Mouse (Mus musculus) kidney, embryonic 15.5 days (tissue): ENCODE results near the gene Vmn1r128. TPM values are rescaled to one million over a fixed set of nuclear protein-coding genes. Genes with fewer than 3 reads are reported as not detected.
"Not testable (repeated sequence)": the region's sequence is repeated elsewhere in the genome, so short reads cannot be mapped to it uniquely, and the experiment has no call there.

Source experiments
- ATAC-seq: fragments of 200-750 bp; cut with Nextera tagmentation; replicated peaks from 2 replicates; pipeline ENCODE4 v1.8.0; 2017; ENCODE audit warnings: moderate TSS enrichment; ENCODE audit not compliant: low FRiP score
- H3K27ac ChIP-seq: fragments of 300-500 bp; sonication (generic); 2 replicates; pipeline ENCODE4 v1.5.1; 2015; ENCODE audit warnings: mild to moderate bottlenecking, inconsistent platforms
- H3K27me3 ChIP-seq: fragments of 300-500 bp; sonication (generic); 2 replicates; pipeline ENCODE4 v1.6.1; 2015; ENCODE audit warnings: inconsistent platforms
- H3K36me3 ChIP-seq: fragments of 300-500 bp; sonication (generic); 2 replicates; pipeline ENCODE4 v1.6.1; 2015; ENCODE audit warnings: inconsistent platforms
- H3K4me1 ChIP-seq: fragments of 300-500 bp; sonication (generic); 2 replicates; pipeline ENCODE4 v1.6.1; 2015; ENCODE audit warnings: inconsistent platforms
- H3K4me2 ChIP-seq: fragments of 300-500 bp; sonication (generic); 2 replicates; pipeline ENCODE4 v1.6.1; 2015; ENCODE audit warnings: moderate library complexity, mild to moderate bottlenecking, inconsistent platforms
- H3K4me3 ChIP-seq: fragments of 300-500 bp; sonication (generic); replicated peaks from 2 replicates; pipeline ENCODE4 v1.5.1; 2015; ENCODE audit warnings: mild to moderate bottlenecking, inconsistent platforms
- H3K9ac ChIP-seq: fragments of 300-500 bp; sonication (generic); 2 replicates; pipeline ENCODE4 v1.6.1; 2015; ENCODE audit warnings: mild to moderate bottlenecking, inconsistent platforms
- H3K9me3 ChIP-seq: fragments of 300-500 bp; sonication (generic); replicated peaks from 2 replicates; pipeline ENCODE4 v1.6.1; 2016; ENCODE audit warnings: inconsistent platforms
- WGBS: fragments of 180-500 bp; shearing (Covaris S2); methylation state at CpG from one replicate; pipeline ENCODE4 v1.1.7; 2015; ENCODE audit warnings: mixed read lengths; 5-methylcytosine and 5-hydroxymethylcytosine counted together
- polyA plus RNA-seq: library from polyadenylated mRNA; unstranded; fragments of >200 nt; fragmentation: Nextera tagmentation; extraction: Ambion mirVana; gene quantifications from 2 replicates; pipeline ENCODE4 v1.2.1, GENCODE M21; 2015

Gene Vmn1r128
- polyA plus RNA-seq, result not detected in 2 replicates

DNA sequence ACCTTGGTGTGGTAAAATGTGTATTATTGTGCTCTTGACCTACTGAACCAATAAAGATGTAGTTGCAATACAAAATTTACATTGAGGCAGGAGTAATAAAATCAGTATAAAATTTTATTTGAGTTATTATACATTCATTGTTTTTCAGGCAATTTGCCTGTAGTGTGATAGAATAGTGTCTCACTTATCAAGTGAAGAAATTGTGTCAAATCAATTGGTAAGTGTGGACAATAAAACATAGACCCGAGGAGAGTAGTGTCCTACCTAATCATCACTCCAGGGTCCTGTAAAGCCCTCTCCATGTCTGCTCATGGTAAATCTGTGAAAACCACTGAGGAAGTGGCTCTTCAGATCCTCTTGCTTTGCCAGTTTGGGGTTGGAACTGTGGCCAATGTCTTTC is at the start of gene Vmn1r128:
TSS of gene Vmn1r128 (plus strand) at position 301 of the 400 bp plus-strand sequence.
- H3K9ac ChIP-seq, H3K36me3 ChIP-seq, H3K4me2 ChIP-seq, H3K27ac ChIP-seq, ATAC-seq, H3K9me3 ChIP-seq, H3K27me3 ChIP-seq, H3K4me3 ChIP-seq, H3K4me1 ChIP-seq: not testable (repeated sequence)
- 84% methylated on average over 1 of the region's 1 CpGs for WGBS

DNA sequence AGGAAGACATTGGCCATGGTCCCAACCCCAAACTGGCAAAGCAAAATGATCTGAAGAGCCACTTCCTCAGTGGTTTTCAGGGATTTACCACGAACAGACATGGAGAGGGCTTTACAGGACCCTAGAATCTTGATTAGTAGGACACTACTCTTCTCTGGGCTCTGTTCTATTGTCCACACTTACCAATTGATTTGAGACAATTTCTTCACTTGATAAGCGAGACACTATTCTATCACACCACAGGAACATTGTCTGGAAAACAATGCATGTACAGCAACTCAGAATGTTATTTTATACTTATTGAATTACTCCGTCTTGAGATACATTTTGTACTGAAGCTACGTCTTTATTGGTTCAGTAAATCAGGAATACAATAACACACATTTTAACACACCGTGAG is 47.8 kb upstream of the Vmn1r128 start, which contains the start of gene Vmn1r126:
TSS of gene Vmn1r126 (minus strand) at position 101 of the 400 bp plus-strand sequence.
- not testable (repeated sequence) for H3K27me3 ChIP-seq

DNA sequence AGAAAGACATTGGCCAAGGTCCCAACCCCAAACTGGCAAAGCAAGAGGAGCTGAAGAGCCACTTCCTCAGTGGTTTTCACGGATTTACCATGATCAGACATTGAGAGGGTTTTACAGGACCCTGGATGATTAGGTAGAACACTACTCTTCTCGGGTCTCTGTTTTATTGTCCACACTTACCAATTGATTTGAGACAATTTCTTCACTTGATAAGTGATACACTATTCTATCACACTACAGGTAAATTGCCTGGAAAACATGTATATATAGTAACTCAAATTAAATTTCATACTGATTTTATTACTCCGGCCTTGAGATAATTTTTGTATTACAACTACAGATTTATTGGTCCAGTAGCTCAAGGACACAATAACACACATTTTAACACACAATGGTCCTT is 29.4 kb upstream of the Vmn1r128 start, which contains the start of gene Vmn1r127:
TSS of gene Vmn1r127 (minus strand) at position 101 of the 400 bp plus-strand sequence.
- H3K9me3 ChIP-seq, result not testable (repeated sequence)

More for the DNA sequence above, 47.8 kb upstream of the Vmn1r128 start, which contains the start of gene Vmn1r126:
- not testable (repeated sequence) for H3K4me1 ChIP-seq, ATAC-seq, H3K4me2 ChIP-seq, H3K27ac ChIP-seq, H3K36me3 ChIP-seq, H3K4me3 ChIP-seq, H3K9me3 ChIP-seq, H3K9ac ChIP-seq
- WGBS, result no CpG with 5 or more reads among the region's 5 CpGs

DNA sequence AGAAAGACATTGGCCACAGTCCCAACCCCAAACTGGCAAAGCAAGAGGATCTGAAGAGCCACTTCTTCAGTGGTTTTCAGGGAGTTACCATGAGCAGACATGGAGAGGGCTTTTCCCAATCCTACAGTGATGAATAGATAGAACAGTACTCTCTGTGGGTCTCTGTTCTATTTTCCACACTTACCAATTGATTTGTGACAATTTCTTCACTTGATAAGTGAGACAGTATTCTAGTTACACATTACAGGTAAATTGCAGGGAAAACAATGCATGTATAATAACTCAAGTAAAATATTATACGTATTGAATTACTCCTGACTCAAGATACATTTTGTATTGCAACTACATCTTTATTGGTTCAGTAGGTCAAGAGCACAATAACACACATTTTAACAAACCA is 12.0 kb downstream of the Vmn1r128 start, which contains the start of gene Vmn1r129:
TSS of gene Vmn1r129 (minus strand) at position 101 of the 400 bp plus-strand sequence.
- H3K4me2 ChIP-seq, H3K9ac ChIP-seq, H3K4me3 ChIP-seq, H3K9me3 ChIP-seq, H3K36me3 ChIP-seq, H3K4me1 ChIP-seq, H3K27me3 ChIP-seq, H3K27ac ChIP-seq, ATAC-seq: not testable (repeated sequence)
- WGBS, result no CpG with 5 or more reads among the region's 1 CpGs

More for the DNA sequence above, 29.4 kb upstream of the Vmn1r128 start, which contains the start of gene Vmn1r127:
- H3K9ac ChIP-seq, H3K4me2 ChIP-seq, H3K4me1 ChIP-seq, ATAC-seq, H3K4me3 ChIP-seq, H3K36me3 ChIP-seq, H3K27me3 ChIP-seq, H3K27ac ChIP-seq: not testable (repeated sequence)
- WGBS, result no CpG with 5 or more reads among the region's 3 CpGs

Other genes starting within 250 kb of the Vmn1r128 start
- not detected in 2 replicates for gene Vmn1r122, start 215.2 kb upstream of the Vmn1r128 start, polyA plus RNA-seq
- not detected in 2 replicates for gene Vmn1r123, start 187.2 kb upstream of the Vmn1r128 start, polyA plus RNA-seq
- not detected in 2 replicates for gene Gm5157, start 158.9 kb upstream of the Vmn1r128 start, polyA plus RNA-seq
- not detected in 2 replicates for gene Vmn1r124, start 88.8 kb upstream of the Vmn1r128 start, polyA plus RNA-seq
- not detected in 2 replicates for gene Vmn1r125, start 77.2 kb upstream of the Vmn1r128 start, polyA plus RNA-seq
- not detected in 2 replicates for gene Vmn1r126, start 47.9 kb upstream of the Vmn1r128 start, polyA plus RNA-seq
- not detected in 2 replicates for gene Vmn1r127, start 29.5 kb upstream of the Vmn1r128 start, polyA plus RNA-seq
- gene Vmn1r129, start 11.9 kb downstream of the Vmn1r128 start, polyA plus RNA-seq, result not detected in 2 replicates
- not detected in 2 replicates for gene Gm6882, start 83.4 kb downstream of the Vmn1r128 start, polyA plus RNA-seq
- not detected in 2 replicates for gene Vmn1r130, start 162.4 kb downstream of the Vmn1r128 start, polyA plus RNA-seq
- not detected in 2 replicates for gene Vmn1r131, start 196.7 kb downstream of the Vmn1r128 start, polyA plus RNA-seq